Mouse (Mus musculus) myocyte (in vitro differentiated cells): ENCODE results near the gene Wtip. TPM values are rescaled to one million over a fixed set of nuclear protein-coding genes. Genes with fewer than 3 reads are reported as not detected.
"Not testable (repeated sequence)": the region's sequence is repeated elsewhere in the genome, so short reads cannot be mapped to it uniquely, and the experiment has no call there.

Experiments
- H3K27me3 ChIP-seq: one replicate; pipeline ENCODE4 v1.6.1; 2011; ENCODE audit not compliant: control insufficient read depth, insufficient read depth, insufficient read length
- H3K36me3 ChIP-seq: one replicate; pipeline ENCODE4 v1.6.1; 2011; ENCODE audit not compliant: control insufficient read depth, insufficient read depth
- H3K4me2 ChIP-seq: one replicate; pipeline ENCODE4 v1.6.1; 2011; ENCODE audit warnings: low read depth, control low read depth
- H3K4me3 ChIP-seq: one replicate; pipeline ENCODE4 v1.5.1; 2011; ENCODE audit warnings: mild to moderate bottlenecking, control low read depth, moderate library complexity
- H3K79me2 ChIP-seq: one replicate; pipeline ENCODE4 v1.6.1; 2011; ENCODE audit not compliant: control insufficient read depth, insufficient read depth
- H3ac ChIP-seq: one replicate; pipeline ENCODE4 v1.6.1; 2011; ENCODE audit not compliant: control insufficient read depth, insufficient read length
- CEBPB ChIP-seq: IDR thresholded peaks from 2 replicates; pipeline ENCODE4 v1.6.1; 2011; ENCODE audit warnings: mild to moderate bottlenecking, moderate library complexity; ENCODE audit not compliant: poor library complexity, insufficient read depth, severe bottlenecking
- E2F4 ChIP-seq: IDR thresholded peaks from one replicate; pipeline ENCODE4 v1.6.1; 2011; ENCODE audit warnings: mild to moderate bottlenecking, control low read depth, moderate library complexity; ENCODE audit not compliant: insufficient read depth
- MAX ChIP-seq: IDR thresholded peaks from one replicate; pipeline ENCODE4 v1.6.1; 2011; ENCODE audit warnings: low read depth, mild to moderate bottlenecking, control low read depth
- MYOD1 ChIP-seq, 3 experiments: IDR thresholded peaks; one replicate each; pipeline ENCODE4 v1.6.1; 2011; ENCODE audit warnings: control low read depth in 2 of 3, low read depth in 2 of 3, mild to moderate bottlenecking in 2 of 3, moderate library complexity in 1 of 3; ENCODE audit not compliant: insufficient read length in 2 of 3, control insufficient read depth in 1 of 3
- MYOG ChIP-seq, 3 experiments: IDR thresholded peaks; one replicate each; pipeline ENCODE4 v1.6.1; 2011; ENCODE audit warnings: control low read depth in 2 of 3, low read depth in 2 of 3, mild to moderate bottlenecking in 2 of 3; ENCODE audit not compliant: insufficient read length in 2 of 3, control insufficient read depth in 1 of 3, insufficient read depth in 1 of 3
- POLR2A ChIP-seq: IDR thresholded peaks from one replicate; pipeline ENCODE4 v1.6.1; 2011; ENCODE audit warnings: low read depth, mild to moderate bottlenecking, control low read depth, moderate library complexity; ENCODE audit not compliant: insufficient read length
- POLR2AphosphoS2 ChIP-seq: IDR thresholded peaks from one replicate; pipeline ENCODE4 v1.6.1; 2011; ENCODE audit warnings: low read depth, control low read depth; ENCODE audit not compliant: insufficient read length
- REST ChIP-seq: IDR thresholded peaks from one replicate; pipeline ENCODE4 v1.6.1; 2011; ENCODE audit warnings: mild to moderate bottlenecking, control low read depth, moderate library complexity; ENCODE audit not compliant: insufficient read depth, insufficient read length
- SRF ChIP-seq: IDR thresholded peaks from one replicate; pipeline ENCODE4 v1.6.1; 2011; ENCODE audit warnings: low read depth; ENCODE audit not compliant: control insufficient read depth, insufficient read length
- TCF12 ChIP-seq: IDR thresholded peaks from one replicate; pipeline ENCODE4 v1.6.1; 2011; ENCODE audit warnings: mild to moderate bottlenecking, control low read depth; ENCODE audit not compliant: poor library complexity, insufficient read depth, severe bottlenecking
- TCF3 ChIP-seq: IDR thresholded peaks from one replicate; pipeline ENCODE4 v1.6.1; 2011; ENCODE audit warnings: low read depth, control low read depth; ENCODE audit not compliant: insufficient read length
- USF1 ChIP-seq: IDR thresholded peaks from one replicate; pipeline ENCODE4 v1.6.1; 2011; ENCODE audit warnings: low read depth, mild to moderate bottlenecking, control low read depth, moderate library complexity
- polyA plus RNA-seq: library from polyadenylated mRNA; unstranded; fragments of >200 nt; fragmentation: generic; extraction: Trizol; gene quantifications from one replicate; pipeline ENCODE4 v1.2.1, GENCODE M21; 2012; ENCODE audit warnings: missing spikeins

Gene Wtip
- 22.1 TPM for polyA plus RNA-seq

GRCm38 (mm10) chr7:34133117-34133762 lies at the start of gene Wtip:
Wtip (minus strand) TSS chr7:34133268.
- Histone ChIP-seq H3K27me3 (peaks cover 4% of the 10 kb centered on the region), H3ac (peak within 1 kb of the TSS; percentile 96), H3K4me2 (peak within 1 kb of the TSS; percentile 82), H3K79me2 (peaks cover 12% of the 10 kb centered on the region), H3K4me3 (peak within 1 kb of the TSS; percentile 24), H3K36me3 (no peaks in the 10 kb centered on the region)
- no peak for TF ChIP-seq REST
- TF ChIP-seq MAX, result no peak
- TF ChIP-seq MYOD1 (IDR thresholded peaks at IDR 0.05; ENCODE audit: control insufficient read depth in 1 of 3, insufficient read length in 2 of 3, low read depth in 2 of 3), result no peak
- no peak for TF ChIP-seq SRF
- peak; percentile 57 for TF ChIP-seq POLR2AphosphoS2
- TF ChIP-seq POLR2A, result peak; percentile 48
- TF ChIP-seq CEBPB, result no peak
- no peak for TF ChIP-seq MYOG (IDR thresholded peaks at IDR 0.05; ENCODE audit: control insufficient read depth in 1 of 3, insufficient read depth in 1 of 3, insufficient read length in 2 of 3, low read depth in 2 of 3)
- TF ChIP-seq E2F4, result no peak

GRCm38 (mm10) chr7:34176241-34176640 lies 43.2 kb upstream of the Wtip start:
- not testable (repeated sequence) for H3K36me3 ChIP-seq, H3K4me2 ChIP-seq, H3K27me3 ChIP-seq, H3K79me2 ChIP-seq, H3ac ChIP-seq, H3K4me3 ChIP-seq

- no peaks in the 10 kb centered on the region for H3K36me3 ChIP-seq
- H3K4me2 ChIP-seq, result no peak overlapping the region
- no peaks in the 10 kb centered on the region for H3K27me3 ChIP-seq
- TF ChIP-seq E2F4, result no peak
- no peak for TF ChIP-seq REST
- no peak for TF ChIP-seq CEBPB
- TF ChIP-seq MAX, result no peak
- TF ChIP-seq MYOG (IDR thresholded peaks at IDR 0.05; ENCODE audit: control insufficient read depth in 1 of 3, insufficient read depth in 1 of 3, insufficient read length in 2 of 3, low read depth in 2 of 3), result no peak
- H3ac ChIP-seq, result no peak overlapping the region
- H3K79me2 ChIP-seq, result peaks cover 11% of the 10 kb centered on the region
- no peak overlapping the region for H3K4me3 ChIP-seq
Observed at GRCm38 (mm10) chr7:34172251-34172650, 39.2 kb upstream of the Wtip start.

GRCm38 (mm10) chr7:34169454-34169853 lies 36.4 kb upstream of the Wtip start, which contains the start of gene Uba2:
Uba2 (minus strand) TSS chr7:34169599.
- H3K79me2 ChIP-seq, result peaks cover 36% of the 10 kb centered on the region
- peaks cover 10% of the 10 kb centered on the region for H3K36me3 ChIP-seq
- peak within 1 kb of the TSS; percentile 75 for H3ac ChIP-seq
- H3K4me2 ChIP-seq, result peak within 1 kb of the TSS; percentile 74
- peak within 1 kb of the TSS; percentile 57 for H3K4me3 ChIP-seq
- no peaks in the 10 kb centered on the region for H3K27me3 ChIP-seq
- no peak for TF ChIP-seq MYOD1 (IDR thresholded peaks at IDR 0.05; ENCODE audit: control insufficient read depth in 1 of 3, insufficient read length in 2 of 3, low read depth in 2 of 3)
- TF ChIP-seq TCF3, result no peak
- TF ChIP-seq USF1, result no peak
- TF ChIP-seq TCF12, result no peak
- no peak for TF ChIP-seq MYOG (IDR thresholded peaks at IDR 0.05; ENCODE audit: control insufficient read depth in 1 of 3, insufficient read depth in 1 of 3, insufficient read length in 2 of 3, low read depth in 2 of 3)

GRCm38 (mm10) chr7:34168470-34169251 lies 35.6 kb upstream of the Wtip start:
- Histone ChIP-seq H3K36me3 (peaks cover 16% of the 10 kb centered on the region), H3K4me3 (peak overlapping the region; percentile 57), H3K79me2 (peaks cover 36% of the 10 kb centered on the region), H3ac (peak overlapping the region; percentile 75), H3K27me3 (no peaks in the 10 kb centered on the region), H3K4me2 (peak overlapping the region; percentile 74)
- TF ChIP-seq POLR2A (peak; percentile 96), MYOG (IDR thresholded peaks at IDR 0.05; ENCODE audit: control insufficient read depth in 1 of 3, insufficient read depth in 1 of 3, insufficient read length in 2 of 3, low read depth in 2 of 3) (peak in 1 of 3 experiments; percentile 4), POLR2AphosphoS2 (peak; percentile 95), E2F4 (peak; percentile 48), TCF3 (peak; percentile 10), MAX (no peak), USF1 (no peak), MYOD1 (IDR thresholded peaks at IDR 0.05; ENCODE audit: control insufficient read depth in 1 of 3, insufficient read length in 2 of 3, low read depth in 2 of 3) (no peak)
